ENCODE assay signal across 10 mouse cellular contexts in genomic region chr7:49283507-49284361, GRCm38 (mm10).
DNase-seq lines count a peak whose midpoint lies in the region; ATAC-seq and TF ChIP-seq lines count a peak whose summit lies in the region.
"Had no signal": no experiment of that assay in that cellular context is flagged by ENCODE, and none has a peak within 500 bp of the region (broad histone marks: within the 10 kb centered on the region; RNA-seq: fewer than 3 reads in every experiment).

No protein-coding gene starts in this region.

- no peaks in the 10 kb centered on the region for H3K4me1 ChIP-seq in midbrain, embryonic 12.5 days
- peaks cover 8% of the 10 kb centered on the region; the same call in 1 of the 2 replicates for H3K4me1 ChIP-seq in midbrain, embryonic 15.5 days
- H3K4me1 ChIP-seq in liver, adult 2 months (ENCODE audit: control insufficient read depth, insufficient read depth, low read length): no peaks in the 10 kb centered on the region

- DNase-seq in adrenal gland, postnatal 14 days: peak; percentile 29
- DNase-seq in adrenal gland, adult 18-20 months (ENCODE audit: low spot score in 2 of 2): no peak
- DNase-seq in liver, adult 2 months (ENCODE audit: extremely low read depth, low read depth, low spot score): peak; percentile 76
- DNase-seq in yolk sac, embryonic 10.5 days (ENCODE audit: low spot score): peak; percentile 80
- no peak for DNase-seq in gastrocnemius, postnatal 4 days (ENCODE audit: low spot score in 2 of 2)
- no peak for DNase-seq in ovary, postnatal 14 days (ENCODE audit: low spot score)
- DNase-seq: cerebellum, adult 11 months; right cerebral cortex, adult 18-20 months had no signal

- H3K27ac ChIP-seq in midbrain, embryonic 12.5 days (replicated peaks): no peak overlapping the region
- H3K27ac ChIP-seq in midbrain, embryonic 15.5 days: no peak overlapping the region
- H3K27ac ChIP-seq in liver, adult 2 months (replicated peaks; ENCODE audit: insufficient read depth, low read depth, low read length): no peak overlapping the region

- H3K36me3 ChIP-seq in midbrain, embryonic 12.5 days: no peaks in the 10 kb centered on the region
- no peaks in the 10 kb centered on the region for H3K36me3 ChIP-seq in midbrain, embryonic 15.5 days (replicated peaks)
- no peaks in the 10 kb centered on the region for H3K36me3 ChIP-seq in liver, adult 2 months (ENCODE audit: control insufficient read depth, insufficient read depth, low read length)

- no peak overlapping the region for H3K4me3 ChIP-seq in midbrain, embryonic 12.5 days
- H3K4me3 ChIP-seq in midbrain, embryonic 15.5 days: no peak overlapping the region
- H3K4me3 ChIP-seq in liver, adult 2 months (ENCODE audit: insufficient read depth, low read depth, low read length): no peak overlapping the region

- TF ChIP-seq POLR2A in liver, adult 2 months (IDR thresholded peaks at IDR 0.05; ENCODE audit: extremely low read depth, insufficient read depth, low read length): no peak

- no peaks in the 10 kb centered on the region for H3K9me3 ChIP-seq in midbrain, embryonic 12.5 days
- H3K9me3 ChIP-seq in midbrain, embryonic 15.5 days: no peaks in the 10 kb centered on the region

- no peak for TF ChIP-seq CTCF in liver, adult 2 months (IDR thresholded peaks at IDR 0.05; ENCODE audit: low read depth, low read length)

- no peaks in the 10 kb centered on the region for H3K79me2 ChIP-seq in liver, adult 2 months (ENCODE audit: control insufficient read depth, insufficient read depth, low read length)

- no peak overlapping the region for H3K4me2 ChIP-seq in midbrain, embryonic 12.5 days (replicated peaks)
- H3K4me2 ChIP-seq in midbrain, embryonic 15.5 days: no peak overlapping the region

- H3K9ac ChIP-seq in midbrain, embryonic 12.5 days (replicated peaks): no peak overlapping the region
- no peak overlapping the region for H3K9ac ChIP-seq in midbrain, embryonic 15.5 days
- H3K9ac ChIP-seq in liver, adult 2 months (ENCODE audit: low read depth, low read length): no peak overlapping the region

- ATAC-seq in midbrain, embryonic 12.5 days (ENCODE audit: low FRiP score, low read depth): peak; percentile 60; the same call in 1 of the 2 replicates
- no peak for ATAC-seq in midbrain, embryonic 15.5 days (replicated peaks)

- 73% methylated on average over 11 of the region's 11 CpGs for WGBS in midbrain, embryonic 12.5 days
- WGBS in midbrain, embryonic 15.5 days: 80% methylated on average over 11 of the region's 11 CpGs
- 21% methylated on average over 11 of the region's 11 CpGs for WGBS in liver, adult 2 months

- H3K27me3 ChIP-seq in midbrain, embryonic 12.5 days: no peaks in the 10 kb centered on the region
- no peaks in the 10 kb centered on the region for H3K27me3 ChIP-seq in midbrain, embryonic 15.5 days (replicated peaks)
- no peaks in the 10 kb centered on the region for H3K27me3 ChIP-seq in liver, adult 2 months (ENCODE audit: control insufficient read depth, insufficient read depth, low read length)

Comparison
In these comparisons a context has a peak if more than half of its experiments do, and no peak if none do; other contexts are left out.
1. DNase-seq: peak in adrenal gland, postnatal 14 days (single experiment), liver, adult 2 months (single experiment) and yolk sac, embryonic 10.5 days (single experiment); none in adrenal gland, adult 18-20 months (0 of 2), gastrocnemius, postnatal 4 days (0 of 2) and ovary, postnatal 14 days (single experiment).